Mouse (Mus musculus) activated CD4-positive, CD25-positive, alpha-beta regulatory T cell, adult 4 months (primary cell): ENCODE measurements around the gene Ebf1. TPM values are rescaled to one million over a fixed set of nuclear protein-coding genes. Genes with fewer than 3 reads are reported as not detected.

Experiments
- ATAC-seq: one replicate; pipeline ENCODE4 v1.8.0; 2017
- polyA plus RNA-seq, 2 experiments: library from polyadenylated mRNA; unstranded; fragments of 100-300 nt; shearing (Covaris generic); gene quantifications; one replicate each; pipeline ENCODE4 v1.2.1; 2017

The Ebf1 gene
- polyA plus RNA-seq, 2 experiments from 2014 or later = 0.48 to 4.5 TPM

GRCm38 (mm10) chr11:44784255-44785029 is 167.3 kb downstream of the Ebf1 start:
- no peak for ATAC-seq

GRCm38 (mm10) chr11:44785063-44785462 is 167.9 kb downstream of the Ebf1 start:
- no peak for ATAC-seq

- no peak for ATAC-seq
These were observed 168.4 kb downstream of the Ebf1 start for GRCm38 (mm10) chr11:44785479-44785878.

GRCm38 (mm10) chr11:44788003-44788402 is 170.9 kb downstream of the Ebf1 start:
- ATAC-seq = no peak

- ATAC-seq = no peak
These were observed 175.7 kb downstream of the Ebf1 start for GRCm38 (mm10) chr11:44792816-44793215.

- ATAC-seq = no peak
These were observed 177.8 kb downstream of the Ebf1 start for GRCm38 (mm10) chr11:44794883-44795282.

- ATAC-seq = no peak
These were observed 178.7 kb downstream of the Ebf1 start for GRCm38 (mm10) chr11:44795767-44796166.

- ATAC-seq = no peak
These were observed 181.2 kb downstream of the Ebf1 start for GRCm38 (mm10) chr11:44798270-44798669.

GRCm38 (mm10) chr11:44804046-44804445 is 186.9 kb downstream of the Ebf1 start:
- no peak for ATAC-seq

- no peak for ATAC-seq
These were observed 189.5 kb downstream of the Ebf1 start for GRCm38 (mm10) chr11:44806589-44806988.

GRCm38 (mm10) chr11:44808855-44809546 is 191.9 kb downstream of the Ebf1 start:
- ATAC-seq = no peak

GRCm38 (mm10) chr11:44811007-44811406 is 193.9 kb downstream of the Ebf1 start:
- ATAC-seq = no peak

GRCm38 (mm10) chr11:44812193-44812746 is 195.2 kb downstream of the Ebf1 start:
- ATAC-seq = no peak

GRCm38 (mm10) chr11:44813534-44813933 is 196.4 kb downstream of the Ebf1 start:
- no peak for ATAC-seq

- ATAC-seq = no peak
These were observed 197.7 kb downstream of the Ebf1 start for GRCm38 (mm10) chr11:44814847-44815246.

GRCm38 (mm10) chr11:44815991-44816390 is 198.9 kb downstream of the Ebf1 start:
- no peak for ATAC-seq

GRCm38 (mm10) chr11:44822312-44822711 is 205.2 kb downstream of the Ebf1 start:
- no peak for ATAC-seq

GRCm38 (mm10) chr11:44832227-44832939 is 215.3 kb downstream of the Ebf1 start:
- ATAC-seq = no peak

- ATAC-seq = no peak
These were observed 215.8 kb downstream of the Ebf1 start for GRCm38 (mm10) chr11:44832940-44833254.

- no peak for ATAC-seq
These were observed 216.4 kb downstream of the Ebf1 start for GRCm38 (mm10) chr11:44833351-44833996.

GRCm38 (mm10) chr11:44835166-44835565 is 218.0 kb downstream of the Ebf1 start:
- no peak for ATAC-seq

- no peak for ATAC-seq
These were observed 220.5 kb downstream of the Ebf1 start for GRCm38 (mm10) chr11:44837592-44837991.
